Mouse (Mus musculus): ENCODE data around the gene Gm28374.
A peak's percentile ranks its signal among the peaks of the same experiment; 100 is the strongest.

GRCm38 (mm10) chr19:6046294-6047153 lies 35.5 kb downstream of the Gm28374 start, which contains the start of gene Syvn1:
- TF ChIP-seq MYOG (IDR thresholded peaks at IDR 0.05; ENCODE audit: control insufficient read depth in 1 of 3, insufficient read depth in 1 of 3, insufficient read length in 2 of 3, low read depth in 2 of 3) (peak in 1 of 3 experiments; percentile 33), MAX (IDR thresholded peaks at IDR 0.05; ENCODE audit: low read depth) (no peak)

All from myocyte (in vitro differentiated cells).